Mouse (Mus musculus) frontal cortex, postnatal 14 days (tissue): ENCODE results near the gene Spz1.
"Not testable (repeated sequence)": the region's sequence is repeated elsewhere in the genome, so short reads cannot be mapped to it uniquely, and the experiment has no call there.

Experiments used
- DNase-seq, 2 experiments: peaks; one replicate each; pipeline ENCODE4 v3.0.0; 2022; ENCODE audit warnings: low spot score in 2 of 2

The Spz1 gene

GRCm38 (mm10) chr13:92576072-92576471, at the start of gene Spz1:
TSS of gene Spz1 (minus strand) at chr13:92576172.
- no peak for DNase-seq

- no peak for DNase-seq
Observed at GRCm38 (mm10) chr13:92616459-92616858, 40.5 kb upstream of the Spz1 start.

- DNase-seq, result no peak
Observed at GRCm38 (mm10) chr13:92615201-92615600, 39.2 kb upstream of the Spz1 start.

GRCm38 (mm10) chr13:92613094-92613493, 37.1 kb upstream of the Spz1 start:
- DNase-seq, result no peak

GRCm38 (mm10) chr13:92611917-92612316, 35.9 kb upstream of the Spz1 start:
- no peak for DNase-seq

- peak in 1 of 2 experiments; percentile 25 for DNase-seq
Observed at GRCm38 (mm10) chr13:92611254-92611784, 35.3 kb upstream of the Spz1 start.

GRCm38 (mm10) chr13:92610311-92611221, 34.6 kb upstream of the Spz1 start, which contains the start of gene Serinc5:
TSS of gene Serinc5 (plus strand) at chr13:92611091.
- peak; percentile 93 to 97 for DNase-seq

- no peak for DNase-seq
Observed at GRCm38 (mm10) chr13:92609486-92610310, 33.7 kb upstream of the Spz1 start.

GRCm38 (mm10) chr13:92605306-92605705, 29.3 kb upstream of the Spz1 start:
- not testable (repeated sequence) for DNase-seq

GRCm38 (mm10) chr13:92595424-92595823, 19.5 kb upstream of the Spz1 start:
- DNase-seq, result no peak

GRCm38 (mm10) chr13:92594907-92595306, 18.9 kb upstream of the Spz1 start:
- DNase-seq, result no peak

- no peak for DNase-seq
Observed at GRCm38 (mm10) chr13:92594481-92594880, 18.5 kb upstream of the Spz1 start.

GRCm38 (mm10) chr13:92593731-92594396, 17.9 kb upstream of the Spz1 start:
- DNase-seq, result no peak

- DNase-seq, result no peak
Observed at GRCm38 (mm10) chr13:92592786-92593635, 17.0 kb upstream of the Spz1 start.

GRCm38 (mm10) chr13:92592268-92592785, 16.4 kb upstream of the Spz1 start:
- DNase-seq, result no peak

- no peak for DNase-seq
Observed at GRCm38 (mm10) chr13:92591225-92591624, 15.3 kb upstream of the Spz1 start.

GRCm38 (mm10) chr13:92589255-92589654, 13.3 kb upstream of the Spz1 start:
- DNase-seq, result no peak

- no peak for DNase-seq
Observed at GRCm38 (mm10) chr13:92588704-92589103, 12.7 kb upstream of the Spz1 start.

- no peak for DNase-seq
Observed at GRCm38 (mm10) chr13:92584094-92584717, 8.2 kb upstream of the Spz1 start.
